25 mouse cellular contexts compared by ENCODE assay signal in the genomic region with DNA sequence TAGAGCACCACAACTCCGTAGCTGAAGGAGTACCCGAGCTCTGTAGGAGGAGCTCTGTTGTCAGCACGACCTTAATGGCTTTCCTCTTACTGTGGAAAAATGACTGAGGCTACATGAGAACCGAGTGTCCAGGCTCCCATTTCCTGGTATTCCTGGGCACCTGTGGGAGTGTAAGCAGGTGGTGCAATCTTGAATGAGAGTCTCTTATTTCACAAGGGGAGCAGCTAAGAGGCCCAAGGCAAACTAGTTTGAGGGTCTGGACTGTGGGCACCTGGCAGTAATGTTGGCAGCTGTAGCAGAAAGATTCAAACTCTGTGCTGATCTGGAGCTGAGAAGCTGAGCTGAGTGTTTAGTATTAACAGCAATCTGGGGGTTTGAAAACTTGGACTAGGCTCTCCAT. TPM values are rescaled to one million over a fixed set of nuclear protein-coding genes. Genes with fewer than 3 reads are reported as not detected.
"Had no signal": no experiment of that assay in that cellular context is flagged by ENCODE, and none has a peak within 500 bp of the region (broad histone marks: within the 10 kb centered on the region; RNA-seq: fewer than 3 reads in every experiment).

No protein-coding gene starts in this region.

- H3K9ac ChIP-seq: limb, embryonic 12.5 days; liver, embryonic 12.5 days; liver, embryonic 15.5 days; lung, embryonic 14.5 days; midbrain, embryonic 13.5 days; neural tube, embryonic 13.5 days had no signal

- H3K9me3 ChIP-seq: limb, embryonic 12.5 days; liver, embryonic 12.5 days; liver, embryonic 15.5 days; megakaryocyte, embryonic 14.5 days; midbrain, embryonic 10.5 days; midbrain, embryonic 13.5 days; neural tube, embryonic 13.5 days had no signal

- H3K27ac ChIP-seq: kidney, postnatal 0 days; left cerebral cortex, adult 2 months; limb, embryonic 12.5 days; liver, embryonic 12.5 days; liver, embryonic 15.5 days; midbrain, embryonic 10.5 days; midbrain, embryonic 13.5 days; neural tube, embryonic 13.5 days had no signal

- H3K4me3 ChIP-seq: left cerebral cortex, adult 2 months; limb, embryonic 12.5 days; liver, embryonic 12.5 days; liver, embryonic 15.5 days; megakaryocyte, embryonic 14.5 days; midbrain, embryonic 10.5 days; midbrain, embryonic 13.5 days; myocyte; neural tube, embryonic 13.5 days had no signal

- H3K4me1 ChIP-seq: liver, embryonic 12.5 days; liver, embryonic 15.5 days; megakaryocyte, embryonic 14.5 days had no signal

- H3K4me2 ChIP-seq: limb, embryonic 12.5 days; liver, embryonic 12.5 days; liver, embryonic 15.5 days; lung, embryonic 14.5 days; midbrain, embryonic 13.5 days; neural tube, embryonic 13.5 days had no signal

- ATAC-seq: liver, embryonic 12.5 days; midbrain, embryonic 13.5 days; midbrain, embryonic 16.5 days had no signal

- H3K36me3 ChIP-seq: limb, embryonic 12.5 days; liver, embryonic 12.5 days; liver, embryonic 15.5 days; midbrain, embryonic 10.5 days; midbrain, embryonic 13.5 days; neural tube, embryonic 13.5 days had no signal

- DNase-seq: kidney, adult 2 months; kidney, postnatal 36 days; layer of hippocampus, postnatal 36 days; liver; lung, embryonic 14.5 days; retina, postnatal 1 day; right cerebral cortex, postnatal 25 days; spleen, adult 18-20 months; thymus, adult 2 months; thymus, postnatal 14 days; thymus, postnatal 4 days had no signal

RNA-seq across cellular contexts. Expression of a gene that starts 6.0 kb away (rescaled TPM):
- polyA plus RNA-seq: intestine, embryonic 14.5 days; liver, embryonic 15.5 days; lung, embryonic 14.5 days; myocyte had no signal

RNA-seq across cellular contexts. Expression of a gene that starts 11.7 kb away (rescaled TPM):
- polyA plus RNA-seq: intestine, embryonic 14.5 days; kidney, adult 2 months; kidney, embryonic 14.5 days; kidney, postnatal 0 days; limb, embryonic 12.5 days; liver, embryonic 12.5 days; liver, embryonic 15.5 days; lung, embryonic 14.5 days; midbrain, embryonic 10.5 days; midbrain, embryonic 16.5 days; myocyte; neural tube, embryonic 13.5 days; stomach, embryonic 16.5 days; thymus, adult 2 months had no signal

RNA-seq across cellular contexts. Expression of a gene that starts 22.9 kb away (rescaled TPM):
- polyA plus RNA-seq: myocyte had no signal
